Mouse (Mus musculus) brain, embryonic 14.5 days (tissue): ENCODE data around the gene Gm10282.

Experiments used
- CTCF ChIP-seq: fragments of 200-500 bp; IDR thresholded peaks from 2 replicates; pipeline ENCODE4 v1.5.1; 2012; ENCODE audit warnings: inconsistent platforms, mild to moderate bottlenecking, moderate library complexity, borderline replicate concordance; ENCODE audit not compliant: insufficient read depth, insufficient read length; ENCODE audit errors: extremely low read depth
- POLR2A ChIP-seq: fragments of 200-500 bp; IDR thresholded peaks from 2 replicates; pipeline ENCODE4 v1.6.1; 2012; ENCODE audit warnings: mild to moderate bottlenecking, inconsistent platforms, borderline replicate concordance; ENCODE audit not compliant: poor library complexity, insufficient read depth, insufficient read length, severe bottlenecking; ENCODE audit errors: extremely low read depth

DNA sequence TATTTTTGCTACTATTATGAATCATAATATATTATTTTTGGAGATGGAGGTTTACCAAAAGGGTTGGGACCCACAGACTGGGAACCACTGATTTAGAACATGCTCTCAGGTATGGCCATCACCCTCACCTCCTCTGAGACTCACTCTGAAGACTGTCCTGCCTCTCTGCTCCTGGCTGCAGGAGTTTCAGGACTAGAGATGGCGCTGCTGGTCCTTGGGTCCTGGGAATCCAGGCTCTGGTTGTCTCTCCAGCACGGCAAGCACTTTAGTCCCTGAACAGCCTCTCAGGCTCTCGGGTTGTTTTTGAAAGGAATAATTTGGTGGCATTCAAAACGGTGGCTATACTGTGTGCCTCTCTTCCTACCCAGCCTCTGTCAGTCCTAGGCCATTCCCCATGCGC is 43.2 kb downstream of the Gm10282 start:
- TF ChIP-seq CTCF (0 out of 2 replicates have a peak, but pooled peaks have one; percentile 3), POLR2A (no peak)
